Mouse (Mus musculus) stomach, embryonic 14.5 days (tissue): Measurements from ENCODE around the gene Cdhr3. TPM values are rescaled to one million over a fixed set of nuclear protein-coding genes. Genes with fewer than 3 reads are reported as not detected.

ENCODE experiments used
- ATAC-seq: fragments of 200-750 bp; cut with Nextera tagmentation; 2 replicates; pipeline ENCODE4 v1.8.0; 2017; ENCODE audit warnings: low read depth, moderate TSS enrichment; ENCODE audit not compliant: insufficient number of reproducible peaks, insufficient read depth, low FRiP score
- H3K27ac ChIP-seq: fragments of 300-500 bp; sonication (generic); 2 replicates; pipeline ENCODE4 v1.5.1; 2014; ENCODE audit warnings: mild to moderate bottlenecking, low read length, moderate library complexity, mixed read lengths
- H3K27me3 ChIP-seq: fragments of 300-500 bp; sonication (generic); 2 replicates; pipeline ENCODE4 v1.6.1; 2014; ENCODE audit warnings: low read length, control low read depth, mixed read lengths; ENCODE audit not compliant: control insufficient read depth, insufficient read depth
- H3K36me3 ChIP-seq: fragments of 300-500 bp; sonication (generic); 2 replicates; pipeline ENCODE4 v1.6.1; 2014; ENCODE audit warnings: mild to moderate bottlenecking, control low read depth, low read length, moderate library complexity, mixed read lengths; ENCODE audit not compliant: control insufficient read depth, insufficient read depth
- H3K4me1 ChIP-seq: fragments of 300-500 bp; sonication (generic); 2 replicates; pipeline ENCODE4 v1.6.1; 2014; ENCODE audit warnings: low read length, control low read depth, mixed read lengths; ENCODE audit not compliant: control insufficient read depth, insufficient read depth
- H3K4me2 ChIP-seq: fragments of 300-500 bp; sonication (generic); replicated peaks from 2 replicates; pipeline ENCODE4 v1.6.1; 2014; ENCODE audit warnings: low read depth, low read length, control low read depth
- H3K4me3 ChIP-seq: fragments of 300-500 bp; sonication (generic); 2 replicates; pipeline ENCODE4 v1.5.1; 2014; ENCODE audit warnings: low read depth, low read length, control low read depth
- H3K9ac ChIP-seq: fragments of 300-500 bp; sonication (generic); replicated peaks from 2 replicates; pipeline ENCODE4 v1.6.1; 2014; ENCODE audit warnings: low read depth, mild to moderate bottlenecking, control low read depth, low read length, moderate library complexity, mixed read lengths
- H3K9me3 ChIP-seq: fragments of 300-500 bp; sonication (generic); 2 replicates; pipeline ENCODE4 v1.6.1; 2016; ENCODE audit warnings: low read depth, low read length, control low read depth; ENCODE audit not compliant: control insufficient read depth
- WGBS: fragments of 180-500 bp; shearing (Covaris S2); extraction: QIAGEN DNeasy Blood & Tissue Kit; methylation state at CpG from one replicate; pipeline ENCODE4 v1.1.7; 2014; 5-methylcytosine and 5-hydroxymethylcytosine counted together
- polyA plus RNA-seq: library from polyadenylated mRNA; unstranded; fragments of >200 nt; fragmentation: Nextera tagmentation; extraction: Ambion mirVana; gene quantifications from 2 replicates; pipeline ENCODE4 v1.2.1, GENCODE M21; 2014

Gene Cdhr3
- polyA plus RNA-seq, 1 experiment from 2014 or later, result 0.13 TPM

DNA sequence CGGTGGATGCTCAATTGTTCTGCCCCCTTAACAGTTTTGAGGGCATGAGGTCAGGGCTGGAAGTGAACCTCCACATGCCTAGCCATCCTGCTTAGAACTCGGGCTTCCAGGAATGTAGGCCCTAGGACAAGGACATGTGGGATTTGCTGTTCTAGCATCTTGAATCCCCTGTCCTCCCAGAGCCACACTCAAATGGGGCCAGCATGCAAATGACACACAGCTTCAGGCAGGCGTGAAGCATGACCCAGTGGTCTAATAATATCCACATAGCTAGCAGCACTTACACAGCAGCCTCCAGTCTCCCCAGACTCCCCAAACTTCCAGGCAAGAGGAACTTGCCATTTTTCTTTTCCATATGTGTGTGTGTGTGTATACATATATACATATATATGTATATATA is 3.3 kb upstream of the Cdhr3 start:
- H3K4me3 ChIP-seq, result no peak overlapping the region
- no peak overlapping the region for H3K9ac ChIP-seq
- ATAC-seq, result no peak
- H3K27me3 ChIP-seq, result no peaks in the 10 kb centered on the region
- no peak overlapping the region for H3K27ac ChIP-seq
- no peaks in the 10 kb centered on the region for H3K4me1 ChIP-seq
- WGBS, result 68% methylated on average over 3 of the region's 3 CpGs
- no peaks in the 10 kb centered on the region for H3K36me3 ChIP-seq
- H3K9me3 ChIP-seq, result no peaks in the 10 kb centered on the region
- H3K4me2 ChIP-seq, result no peak overlapping the region

DNA sequence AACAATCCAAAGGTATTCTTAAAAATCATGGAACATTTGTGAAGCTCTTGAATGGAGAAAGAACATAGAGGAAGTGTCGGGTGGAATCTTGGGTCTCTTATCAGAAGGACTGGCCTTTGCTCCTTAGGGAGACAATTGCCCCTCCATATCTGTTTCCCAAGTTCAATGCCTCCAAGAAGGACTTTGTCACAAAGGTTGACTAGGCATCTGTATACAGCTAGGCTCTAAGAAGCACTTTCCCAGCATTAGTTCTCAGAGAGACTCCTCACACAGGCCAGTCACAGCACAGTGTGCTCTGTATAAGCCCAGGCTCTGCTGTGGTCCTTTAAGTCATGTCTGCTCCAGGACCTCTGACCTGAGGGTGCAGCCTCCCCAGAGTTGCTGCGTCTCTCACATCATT is 479 bp downstream of the Cdhr3 start:
- no peak overlapping the region for H3K27ac ChIP-seq
- ATAC-seq, result no peak
- 69% methylated on average over 2 of the region's 2 CpGs for WGBS
- no peak overlapping the region for H3K9ac ChIP-seq
- no peaks in the 10 kb centered on the region for H3K4me1 ChIP-seq
- H3K9me3 ChIP-seq, result no peaks in the 10 kb centered on the region
- no peak overlapping the region for H3K4me3 ChIP-seq
- H3K27me3 ChIP-seq, result no peaks in the 10 kb centered on the region
- H3K4me2 ChIP-seq, result no peak overlapping the region
- H3K36me3 ChIP-seq, result no peaks in the 10 kb centered on the region

DNA sequence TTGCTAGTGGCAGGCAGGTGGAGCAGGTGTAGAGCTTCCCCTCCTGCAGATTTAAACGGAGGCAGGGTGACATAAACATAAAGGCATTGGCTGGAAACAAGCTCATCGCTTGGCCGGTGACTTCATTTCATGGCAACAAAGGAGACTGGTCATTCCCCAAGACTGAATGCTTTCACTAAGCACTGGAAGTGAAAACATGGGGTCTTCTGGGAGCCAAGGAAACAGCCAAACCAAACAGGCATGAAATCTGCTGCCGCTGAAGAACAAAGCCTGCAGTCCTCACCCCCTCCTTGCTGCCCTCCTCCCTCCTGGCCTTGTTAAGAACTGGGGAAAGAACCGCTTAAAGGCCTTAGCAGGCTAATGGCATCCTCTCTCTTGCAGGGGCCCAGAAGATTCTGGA is 6.5 kb downstream of the Cdhr3 start:
- Histone ChIP-seq H3K4me1 (no peaks in the 10 kb centered on the region), H3K27me3 (no peaks in the 10 kb centered on the region), H3K4me2 (no peak overlapping the region), H3K27ac (no peak overlapping the region), H3K9me3 (no peaks in the 10 kb centered on the region), H3K9ac (no peak overlapping the region), H3K4me3 (no peak overlapping the region), H3K36me3 (no peaks in the 10 kb centered on the region)
- ATAC-seq, result no peak
- 63% methylated on average over 5 of the region's 5 CpGs for WGBS

DNA sequence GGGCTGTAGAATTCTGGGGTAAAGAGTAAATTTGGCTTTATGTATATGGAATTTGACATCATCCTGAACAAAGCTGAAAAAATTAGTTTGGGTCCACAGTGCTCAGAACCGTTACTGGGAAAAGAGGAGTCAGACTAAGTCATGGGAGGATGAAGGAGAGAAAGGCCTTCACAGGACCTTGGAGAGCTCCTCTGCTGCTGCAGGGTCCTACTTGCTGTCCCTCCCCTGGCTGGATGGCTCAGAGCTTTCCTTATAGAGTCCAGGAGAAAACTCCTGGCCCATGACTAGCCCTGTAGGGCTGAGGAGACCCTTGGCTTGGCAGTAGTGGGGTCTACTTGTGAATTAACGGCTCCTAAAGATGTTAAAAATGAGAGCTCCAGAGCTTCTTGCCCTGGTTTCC is 8.0 kb downstream of the Cdhr3 start:
- Histone ChIP-seq H3K36me3 (no peaks in the 10 kb centered on the region), H3K4me2 (no peak overlapping the region), H3K9me3 (no peaks in the 10 kb centered on the region), H3K27ac (no peak overlapping the region), H3K4me3 (no peak overlapping the region), H3K27me3 (no peaks in the 10 kb centered on the region), H3K4me1 (no peaks in the 10 kb centered on the region), H3K9ac (no peak overlapping the region)
- WGBS, result 20% methylated on average over 2 of the region's 2 CpGs
- ATAC-seq, result no peak

DNA sequence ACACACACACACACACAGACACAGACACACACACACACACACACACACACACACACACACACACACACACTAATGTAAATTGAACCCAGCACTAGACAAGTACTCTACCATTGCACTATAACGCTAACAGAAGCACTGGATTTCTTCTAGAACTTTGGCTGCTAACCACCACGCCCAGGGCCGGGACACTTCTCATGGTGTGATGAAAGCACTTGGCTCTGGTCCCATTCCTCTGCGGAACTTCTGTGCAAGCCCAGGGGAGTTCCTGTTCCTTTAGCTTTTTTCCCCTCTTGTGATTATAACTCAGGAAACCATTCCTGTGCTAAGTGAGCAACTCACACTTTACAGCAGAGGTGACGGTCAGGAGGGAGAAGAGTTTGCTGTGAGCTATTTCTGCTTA is 9.3 kb downstream of the Cdhr3 start:
- Histone ChIP-seq H3K4me3 (no peak overlapping the region), H3K36me3 (no peaks in the 10 kb centered on the region), H3K4me2 (no peak overlapping the region), H3K27me3 (no peaks in the 10 kb centered on the region), H3K4me1 (no peaks in the 10 kb centered on the region), H3K9me3 (no peaks in the 10 kb centered on the region), H3K27ac (no peak overlapping the region), H3K9ac (no peak overlapping the region)
- WGBS, result 28% methylated on average over 5 of the region's 5 CpGs
- no peak for ATAC-seq

DNA sequence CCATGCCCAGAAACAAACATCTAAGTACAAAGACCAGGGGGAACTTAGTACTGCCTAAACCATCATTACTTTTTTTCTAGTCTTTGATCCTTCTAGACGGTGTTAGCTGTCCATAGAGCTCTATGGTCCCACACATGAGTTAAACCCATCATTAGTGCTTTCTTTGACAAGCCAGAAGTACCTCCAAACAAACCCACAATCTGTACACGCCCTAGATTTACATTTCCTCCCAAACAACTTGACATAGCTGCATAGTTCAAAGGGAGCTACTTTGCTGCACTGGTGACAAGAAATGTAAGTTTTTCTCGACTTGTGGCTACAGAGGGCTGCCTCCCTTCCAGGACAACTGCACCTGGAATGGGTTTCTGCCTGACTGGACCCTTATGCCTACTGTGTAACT is 16.4 kb downstream of the Cdhr3 start:
- H3K36me3 ChIP-seq, result no peaks in the 10 kb centered on the region
- no peak overlapping the region for H3K27ac ChIP-seq
- WGBS, result 29% methylated on average over 3 of the region's 3 CpGs
- ATAC-seq, result no peak
- no peak overlapping the region for H3K4me2 ChIP-seq
- no peaks in the 10 kb centered on the region for H3K9me3 ChIP-seq
- no peak overlapping the region for H3K9ac ChIP-seq
- H3K4me3 ChIP-seq, result no peak overlapping the region
- no peaks in the 10 kb centered on the region for H3K27me3 ChIP-seq
- H3K4me1 ChIP-seq, result peaks cover 7% of the 10 kb centered on the region; the same call in 1 of the 2 replicates

DNA sequence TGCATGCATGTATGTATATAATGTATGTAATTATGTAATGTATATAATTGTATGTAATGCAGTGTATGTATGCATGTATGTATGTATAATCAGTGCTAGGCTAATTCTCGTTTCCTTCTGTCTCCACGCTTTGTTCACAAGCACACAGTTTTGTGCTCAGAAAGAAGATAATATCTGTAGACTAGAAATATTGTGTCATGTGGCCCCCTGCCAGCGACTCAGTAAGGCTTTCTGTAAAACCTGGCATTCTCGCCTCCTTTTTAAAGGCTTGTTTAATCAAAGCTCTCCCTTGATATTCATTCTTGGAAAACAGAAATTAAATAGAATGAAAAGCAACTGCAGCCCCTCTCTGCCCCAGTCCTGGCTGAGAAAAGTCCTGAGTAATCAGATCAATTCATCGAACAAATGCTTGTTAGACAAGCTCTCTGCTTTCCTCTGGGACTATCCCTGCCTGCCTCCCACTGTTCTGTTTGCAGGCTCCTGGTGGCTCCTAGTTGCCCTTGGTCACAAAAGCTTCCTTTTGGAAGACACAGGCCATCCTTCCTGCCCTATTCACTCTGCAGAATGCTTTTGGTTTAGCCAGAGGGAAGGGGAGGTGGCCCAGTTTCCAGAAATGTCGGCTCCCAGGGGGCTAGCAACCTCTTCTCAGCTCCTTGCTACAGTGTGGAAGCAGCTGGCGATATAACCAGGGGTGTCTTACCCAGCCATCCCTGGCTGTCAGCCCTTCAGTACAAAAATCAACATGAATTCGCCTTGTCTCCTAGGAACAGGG is 20.6 kb downstream of the Cdhr3 start:
- Histone ChIP-seq H3K4me2 (no peak overlapping the region), H3K36me3 (no peaks in the 10 kb centered on the region), H3K9me3 (no peaks in the 10 kb centered on the region), H3K4me1 (peaks cover 7% of the 10 kb centered on the region; the same call in 1 of the 2 replicates), H3K9ac (no peak overlapping the region), H3K27me3 (no peaks in the 10 kb centered on the region), H3K27ac (no peak overlapping the region), H3K4me3 (no peak overlapping the region)
- ATAC-seq, result no peak
- 45% methylated on average over 8 of the region's 8 CpGs for WGBS

DNA sequence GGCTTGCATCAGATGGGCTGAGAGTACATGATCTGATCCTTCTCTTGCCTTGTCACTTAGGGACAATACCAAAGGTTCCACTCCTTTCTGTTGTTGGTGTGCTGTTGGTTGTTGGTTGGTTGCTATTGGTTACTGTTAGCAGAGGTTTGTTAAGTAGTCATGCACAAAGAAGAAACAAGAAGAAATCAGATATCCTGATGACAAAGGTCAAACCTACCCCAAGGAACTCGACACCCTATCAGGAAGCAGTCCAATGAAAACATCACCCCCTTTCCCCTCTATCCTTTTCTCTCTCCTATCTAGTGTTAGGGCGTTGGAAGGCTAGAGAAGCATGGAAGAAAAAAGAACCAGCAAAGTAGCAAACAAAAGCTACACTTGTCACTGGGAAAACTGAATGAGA is 23.7 kb downstream of the Cdhr3 start:
- no peaks in the 10 kb centered on the region for H3K9me3 ChIP-seq
- H3K4me3 ChIP-seq, result no peak overlapping the region
- H3K4me1 ChIP-seq, result peaks cover 7% of the 10 kb centered on the region; the same call in 1 of the 2 replicates
- 60% methylated on average over 2 of the region's 2 CpGs for WGBS
- no peak overlapping the region for H3K4me2 ChIP-seq
- no peaks in the 10 kb centered on the region for H3K27me3 ChIP-seq
- H3K9ac ChIP-seq, result no peak overlapping the region
- no peaks in the 10 kb centered on the region for H3K36me3 ChIP-seq
- no peak for ATAC-seq
- H3K27ac ChIP-seq, result no peak overlapping the region

DNA sequence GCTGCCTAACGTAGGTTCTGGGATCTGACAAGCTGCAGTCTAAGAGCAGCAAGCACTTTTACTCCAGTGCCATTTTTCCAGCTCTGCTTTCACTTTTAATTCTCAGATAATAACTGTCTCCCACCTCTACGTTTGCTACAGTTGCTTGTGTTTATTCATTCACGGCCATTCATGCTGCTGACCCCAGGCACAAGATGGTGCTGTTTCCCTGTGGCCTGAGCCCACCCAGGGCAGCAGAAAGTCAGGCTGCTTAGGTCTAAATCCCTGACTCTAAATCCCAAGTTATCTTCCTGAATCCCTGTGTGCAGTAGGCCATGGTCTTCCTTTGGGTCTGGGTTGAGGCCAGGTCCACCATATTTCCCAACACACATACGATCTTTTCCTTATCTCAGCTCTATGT is 26.3 kb downstream of the Cdhr3 start:
- Histone ChIP-seq H3K27me3 (no peaks in the 10 kb centered on the region), H3K27ac (no peak overlapping the region), H3K9ac (no peak overlapping the region), H3K4me1 (no peaks in the 10 kb centered on the region), H3K9me3 (no peaks in the 10 kb centered on the region), H3K4me3 (no peak overlapping the region), H3K36me3 (no peaks in the 10 kb centered on the region), H3K4me2 (no peak overlapping the region)
- no peak for ATAC-seq
- 47% methylated on average over 4 of the region's 4 CpGs for WGBS
